Mouse (Mus musculus) hindlimb bud, embryonic 11.5 days (tissue): ENCODE data around the gene Zfp960.
A peak's percentile ranks its signal among the peaks of the same experiment; 100 is the strongest.
"Not testable (repeated sequence)": the region's sequence is repeated elsewhere in the genome, so short reads cannot be mapped to it uniquely, and the experiment has no call there.

Experiments
- DNase-seq: peaks from one replicate; pipeline ENCODE4 v3.0.0-alpha.2; 2012; ENCODE audit warnings: low read depth, low spot score; ENCODE audit errors: extremely low spot score

The Zfp960 gene

DNA sequence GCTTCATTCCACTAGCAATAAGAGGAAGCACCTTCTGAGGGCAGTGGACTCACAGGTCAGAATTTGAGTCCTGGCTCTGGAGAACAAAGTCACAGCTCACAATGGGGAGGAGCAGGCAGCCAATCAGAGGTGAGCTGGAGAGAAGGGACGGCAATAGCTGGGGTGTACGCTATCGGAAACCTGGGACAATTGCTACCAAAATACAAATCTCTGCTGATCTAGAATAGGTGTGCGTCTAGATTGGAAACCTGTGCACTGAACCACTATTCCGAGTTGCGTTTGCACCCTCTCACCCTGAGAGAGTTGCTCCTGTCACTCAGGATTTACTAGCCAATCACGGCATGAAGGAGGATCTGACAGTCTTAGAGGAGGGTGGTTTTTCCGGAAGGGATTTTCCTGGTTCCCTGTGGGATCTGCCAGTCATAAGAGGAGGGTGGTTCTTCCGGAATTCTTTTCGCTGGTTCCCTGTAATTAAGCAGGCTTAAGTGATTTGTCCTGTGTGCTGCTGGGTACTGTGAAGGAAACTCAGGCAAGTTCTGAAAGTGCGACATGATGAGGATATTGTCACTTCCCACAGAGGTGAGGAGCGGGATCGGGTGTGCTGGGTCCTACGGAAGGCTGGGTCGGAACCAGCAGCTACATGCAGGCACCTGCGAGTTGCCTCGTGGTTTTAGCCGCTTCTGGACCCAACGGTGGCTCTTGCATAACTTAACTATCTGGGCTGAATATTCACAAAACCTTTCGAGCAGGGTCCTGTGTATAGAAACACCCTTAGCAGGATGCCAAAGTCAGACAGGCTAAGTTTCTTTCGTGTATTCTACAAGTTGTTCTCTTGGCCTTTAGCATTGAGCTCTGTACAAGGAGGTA is at the start of gene Zfp960:
Gene Zfp960, plus strand, starts transcription at position 486 of the 867 bp plus-strand sequence.
- peak; percentile 79 for DNase-seq

DNA sequence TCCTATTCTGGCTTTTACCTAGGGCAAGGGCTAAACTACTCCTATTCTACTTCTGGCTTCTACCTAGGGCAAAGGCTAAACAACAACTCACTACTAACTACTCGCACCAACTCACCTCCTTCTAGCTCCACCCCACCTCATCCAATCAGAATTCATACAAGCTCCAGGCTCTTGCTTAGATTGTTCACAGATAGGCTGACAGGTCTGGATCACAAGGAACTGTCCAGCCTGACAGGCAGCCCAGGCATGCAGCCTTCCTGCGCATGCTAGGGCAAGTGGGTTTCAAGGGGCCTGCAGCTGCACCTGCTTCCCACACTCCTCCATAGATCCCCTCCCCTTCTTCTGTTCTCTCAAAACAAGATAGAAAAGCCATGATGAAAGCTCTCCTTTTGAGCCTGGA is 45.8 kb upstream of the Zfp960 start:
- DNase-seq = not testable (repeated sequence)

DNA sequence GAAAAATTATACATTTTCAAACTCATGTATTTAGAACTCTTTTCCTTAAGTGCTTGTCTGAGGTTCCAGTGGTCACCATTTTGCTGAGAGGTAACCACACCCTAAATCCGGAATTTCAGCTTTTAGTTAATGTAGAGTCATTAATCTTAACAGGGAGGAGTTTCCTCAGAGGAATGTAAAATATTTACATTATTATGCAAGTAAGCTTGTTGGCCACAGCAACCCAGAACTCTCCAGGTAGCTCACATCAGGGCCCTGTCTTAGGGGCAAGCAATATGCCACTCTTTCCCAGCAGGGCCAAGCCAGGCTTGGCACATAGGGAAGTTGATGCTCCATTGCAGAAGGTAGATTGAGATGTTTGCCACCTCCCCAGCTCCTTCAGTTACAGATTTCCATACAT is 4.3 kb upstream of the Zfp960 start:
- not testable (repeated sequence) for DNase-seq

DNA sequence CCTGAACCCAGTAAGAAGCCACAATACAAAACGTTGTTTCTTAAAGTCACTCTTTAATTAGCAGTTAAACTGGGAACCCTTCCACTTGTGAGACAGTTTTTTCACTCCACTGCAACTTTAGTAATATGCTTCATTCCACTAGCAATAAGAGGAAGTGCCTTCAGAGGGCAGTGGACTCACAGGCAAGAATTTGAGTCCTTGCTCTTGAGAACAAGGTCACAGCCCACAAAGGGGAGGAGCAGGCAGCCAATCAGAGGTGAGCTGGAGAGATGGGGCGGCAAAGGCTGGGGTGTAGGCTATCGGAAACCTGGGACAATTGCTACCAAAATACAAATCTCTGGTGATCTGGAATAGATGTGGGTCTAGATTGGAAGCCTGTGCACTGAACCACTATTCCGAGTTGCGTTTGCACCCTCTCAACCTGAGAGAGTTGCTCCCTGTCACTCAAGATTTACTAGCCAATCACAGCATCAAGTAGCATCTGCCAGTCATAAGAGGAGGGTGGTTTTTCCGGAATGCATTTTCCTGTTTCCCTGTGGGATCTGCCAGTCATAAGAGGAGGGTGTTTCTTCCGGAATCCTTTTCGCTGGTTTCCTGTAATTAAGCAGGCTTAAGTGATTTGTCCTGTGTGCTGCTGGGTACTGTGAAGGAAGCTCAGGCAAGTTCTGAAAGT is 57.1 kb downstream of the Zfp960 start, which contains the start of gene Zfp97:
Gene Zfp97, plus strand, starts transcription at position 586 of the 673 bp plus-strand sequence.
- DNase-seq = not testable (repeated sequence)
